In genomic region chr6:94401061-94401591, GRCm38 (mm10) we compare ENCODE assay signal across 7 mouse cellular contexts.
A peak's percentile ranks its signal among the peaks of the same experiment; 100 is the strongest.
DNase-seq lines count a peak whose midpoint lies in the region; ATAC-seq lines count a peak whose summit lies in the region.

No protein-coding gene starts in this region.

- H3K4me1 ChIP-seq in hindbrain, embryonic 10.5 days (replicated peaks) = peaks cover 19% of the 10 kb centered on the region

- WGBS in hindbrain, embryonic 10.5 days = 39% methylated on average over 14 of the region's 14 CpGs

- no peaks in the 10 kb centered on the region for H3K9me3 ChIP-seq in hindbrain, embryonic 10.5 days

- no peak overlapping the region for H3K27ac ChIP-seq in hindbrain, embryonic 10.5 days

- no peak for ATAC-seq in monocyte, adult 5-6 weeks (replicated peaks; ENCODE audit: insufficient number of reproducible peaks, low FRiP score, low TSS enrichment, poor library complexity, severe bottlenecking)

- H3K27me3 ChIP-seq in hindbrain, embryonic 10.5 days (ENCODE audit: insufficient read depth, poor library complexity, severe bottlenecking) = no peaks in the 10 kb centered on the region

- no peak overlapping the region for H3K4me3 ChIP-seq in hindbrain, embryonic 10.5 days

- peak; percentile 62 for DNase-seq in brain, adult 2 months (ENCODE audit: low read depth, low spot score)
- peak; percentile 70 for DNase-seq in cerebellum, adult 9-10 months
- DNase-seq in hindbrain, embryonic 10.5 days (ENCODE audit: low spot score) = peak; percentile 42
- peak; percentile 19 to 60 for DNase-seq in layer of hippocampus, postnatal 25 days (ENCODE audit: extremely low spot score in 1 of 2, low spot score in 1 of 2)
- peak; percentile 72 for DNase-seq in retina, embryonic 14.5 days (ENCODE audit: low spot score)
- no peak for DNase-seq in urinary bladder, postnatal 4 days (ENCODE audit: low spot score in 2 of 2)

- H3K36me3 ChIP-seq in hindbrain, embryonic 10.5 days = no peaks in the 10 kb centered on the region

Comparison
In these comparisons a context has a peak if more than half of its experiments do, and no peak if none do; other contexts are left out.
1. DNase-seq: peak in brain, adult 2 months (single experiment), cerebellum, adult 9-10 months (single experiment), hindbrain, embryonic 10.5 days (single experiment), layer of hippocampus, postnatal 25 days (2 of 2) and retina, embryonic 14.5 days (single experiment); none in urinary bladder, postnatal 4 days (0 of 2).